Mouse (Mus musculus) testis, adult 2 months (tissue): ENCODE measurements around the gene Msmp. TPM values are rescaled to one million over a fixed set of nuclear protein-coding genes. Genes with fewer than 3 reads are reported as not detected.
"Not testable (repeated sequence)": the region's sequence is repeated elsewhere in the genome, so short reads cannot be mapped to it uniquely, and the experiment has no call there.

Source experiments
- H3K27ac ChIP-seq: fragments of 200-500 bp; 2 replicates; pipeline ENCODE4 v1.5.1; 2012; ENCODE audit warnings: low read depth, low read length; ENCODE audit not compliant: control insufficient read depth, insufficient read depth
- H3K27me3 ChIP-seq: fragments of 200-500 bp; 2 replicates; pipeline ENCODE4 v1.6.1; 2012; ENCODE audit warnings: mild to moderate bottlenecking, low read length, moderate library complexity; ENCODE audit not compliant: control insufficient read depth, insufficient read depth
- H3K36me3 ChIP-seq: fragments of 200-500 bp; 2 replicates; pipeline ENCODE4 v1.6.1; 2012; ENCODE audit warnings: mild to moderate bottlenecking, low read length; ENCODE audit not compliant: control insufficient read depth, insufficient read depth
- H3K4me1 ChIP-seq: fragments of 200-500 bp; 2 replicates; pipeline ENCODE4 v1.6.1; 2012; ENCODE audit warnings: low read length; ENCODE audit not compliant: control insufficient read depth, insufficient read depth
- H3K4me3 ChIP-seq: fragments of 200-500 bp; 2 replicates; pipeline ENCODE4 v1.5.1; 2012; ENCODE audit warnings: low read depth, mild to moderate bottlenecking, low read length, moderate library complexity, mixed read lengths; ENCODE audit not compliant: control insufficient read depth
- CTCF ChIP-seq: fragments of 200-500 bp; IDR thresholded peaks from 2 replicates; pipeline ENCODE4 v1.5.1; 2012; ENCODE audit warnings: low read depth, mild to moderate bottlenecking, inconsistent platforms, low read length, moderate library complexity; ENCODE audit not compliant: control insufficient read depth, insufficient read depth, insufficient replicate concordance
- POLR2A ChIP-seq: fragments of 200-500 bp; IDR thresholded peaks from 2 replicates; pipeline ENCODE4 v1.6.1; 2012; ENCODE audit warnings: low read depth, mild to moderate bottlenecking, inconsistent platforms, low read length, moderate library complexity; ENCODE audit not compliant: control insufficient read depth
- polyA plus RNA-seq: library from polyadenylated mRNA; depleted of rRNA; stranded (reverse); fragments of >200 nt; gene quantifications from 2 replicates; pipeline ENCODE4 v1.2.3, GENCODE M21; 2012

Msmp gene
- polyA plus RNA-seq, 1 experiment, result 1.1 TPM

DNA sequence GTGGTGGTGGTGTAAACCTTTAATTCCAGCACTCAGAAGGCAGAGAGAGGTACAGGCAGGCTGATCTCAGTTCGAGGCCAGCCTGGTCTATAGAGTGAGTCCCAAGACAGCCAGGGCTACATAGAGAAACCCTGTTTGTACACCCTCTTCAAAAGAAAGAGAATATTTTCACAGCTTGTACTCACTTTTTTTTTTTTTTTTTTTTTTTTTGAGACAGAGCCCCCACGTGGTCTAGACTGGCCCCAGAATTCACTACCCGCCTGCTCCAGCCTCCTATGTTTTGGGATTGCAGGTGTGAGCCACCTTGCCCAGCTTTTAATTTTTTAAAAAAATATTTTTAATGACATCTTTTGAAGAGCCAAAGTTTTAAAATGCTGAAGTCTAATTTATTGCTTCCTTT lies 19.8 kb upstream of the Msmp start:
- H3K27me3 ChIP-seq, result no peaks in the 10 kb centered on the region
- H3K27ac ChIP-seq, result no peak overlapping the region
- H3K4me1 ChIP-seq, result no peaks in the 10 kb centered on the region
- no peak overlapping the region for H3K4me3 ChIP-seq
- TF ChIP-seq POLR2A, result no peak
- no peaks in the 10 kb centered on the region for H3K36me3 ChIP-seq

DNA sequence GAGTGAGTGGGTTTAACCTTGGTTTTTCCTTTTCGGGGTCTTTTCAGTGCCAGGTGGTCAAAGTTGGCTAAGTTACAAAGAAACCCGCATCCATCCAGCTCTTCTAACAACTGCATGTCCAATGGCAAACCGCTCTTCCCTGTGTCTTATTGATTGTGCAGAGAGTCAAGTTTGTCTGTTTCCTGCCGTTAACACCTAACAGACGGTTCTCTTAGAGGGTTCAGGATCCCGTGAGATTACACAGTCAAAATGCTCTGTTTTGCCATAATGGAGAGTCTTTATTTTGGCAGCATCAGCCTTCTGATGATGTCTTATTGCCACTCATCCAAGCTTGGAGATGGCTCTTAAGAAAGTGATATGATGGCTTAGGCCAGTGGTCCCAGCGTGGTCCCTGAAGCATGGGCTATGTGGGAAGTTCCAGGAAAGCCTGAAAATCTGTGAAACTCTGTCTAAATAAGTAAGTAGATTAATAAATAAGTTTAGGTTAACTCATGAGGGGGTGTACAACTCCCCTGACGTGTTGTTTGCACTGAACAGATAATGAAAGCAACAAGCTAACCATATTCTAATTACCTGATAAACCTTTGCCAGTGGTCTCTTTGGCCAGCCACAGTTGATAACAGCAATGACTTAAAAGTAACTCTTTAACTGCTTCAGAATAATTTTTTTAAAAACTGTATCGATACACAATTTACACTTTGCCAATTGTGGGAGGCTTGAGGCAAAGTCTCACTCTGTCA lies 16.1 kb upstream of the Msmp start:
- no peaks in the 10 kb centered on the region for H3K36me3 ChIP-seq
- TF ChIP-seq CTCF (no peak), POLR2A (no peak)
- H3K4me3 ChIP-seq, result no peak overlapping the region
- H3K27ac ChIP-seq, result no peak overlapping the region
- no peaks in the 10 kb centered on the region for H3K27me3 ChIP-seq
- no peaks in the 10 kb centered on the region for H3K4me1 ChIP-seq

DNA sequence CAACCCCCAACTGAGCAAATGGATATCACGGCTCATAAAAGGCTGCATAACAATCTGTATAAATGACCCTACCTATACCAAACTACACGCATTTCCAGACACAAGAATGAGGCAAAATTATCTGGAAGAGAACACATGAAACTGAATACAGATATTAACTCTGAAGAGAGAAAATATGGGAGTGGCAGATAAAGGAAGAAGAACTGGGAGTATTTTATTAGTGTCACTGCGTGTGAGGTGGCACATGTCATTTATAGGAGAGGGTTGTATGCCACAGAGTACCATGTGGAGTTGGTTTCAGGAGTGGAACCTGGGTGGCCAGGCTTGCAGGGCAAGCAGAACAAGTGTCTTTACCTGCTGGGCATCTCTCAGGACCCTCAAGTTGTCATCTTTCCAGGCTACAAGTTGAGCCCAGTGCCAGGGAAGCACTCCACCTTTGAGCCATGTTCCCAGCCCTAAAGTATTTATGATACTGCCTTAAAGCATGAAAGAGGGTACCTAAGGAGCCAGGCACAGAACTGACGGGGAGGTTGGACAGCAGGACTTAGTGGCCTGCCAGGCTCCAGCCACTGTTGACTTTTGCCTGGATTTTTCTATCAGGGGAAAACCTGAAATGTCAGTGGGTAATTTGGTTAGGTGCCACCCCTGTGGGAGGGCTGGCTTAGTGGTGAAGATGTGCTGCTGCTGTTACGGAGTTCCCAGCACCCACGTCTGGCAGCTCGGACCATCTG lies 14.5 kb upstream of the Msmp start:
- TF ChIP-seq CTCF, result no peak
- Histone ChIP-seq H3K4me1 (no peaks in the 10 kb centered on the region), H3K36me3 (no peaks in the 10 kb centered on the region), H3K4me3 (no peak overlapping the region), H3K27ac (no peak overlapping the region), H3K27me3 (no peaks in the 10 kb centered on the region)

DNA sequence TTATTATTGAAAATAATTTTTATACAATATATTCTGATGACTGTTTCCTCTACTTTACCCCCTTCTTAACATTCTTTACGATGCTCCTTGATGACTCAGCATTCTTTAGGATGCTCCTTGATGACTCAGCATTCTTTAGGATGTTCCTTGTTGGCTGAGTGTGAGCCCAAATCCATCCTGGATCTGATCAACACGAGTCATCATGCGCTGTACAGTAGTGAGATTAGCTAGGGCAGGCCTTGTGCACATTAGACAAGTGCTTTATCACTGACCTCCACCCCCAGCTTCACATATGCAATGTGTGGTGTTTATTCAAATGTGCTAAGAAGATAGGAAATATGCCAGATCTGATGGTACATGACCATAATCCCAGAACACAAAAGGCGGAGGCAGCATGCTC lies 13.9 kb upstream of the Msmp start:
- Histone ChIP-seq H3K36me3 (no peaks in the 10 kb centered on the region), H3K27me3 (no peaks in the 10 kb centered on the region), H3K4me3 (no peak overlapping the region), H3K27ac (no peak overlapping the region), H3K4me1 (no peaks in the 10 kb centered on the region)
- TF ChIP-seq POLR2A, result no peak
- TF ChIP-seq CTCF, result no peak

DNA sequence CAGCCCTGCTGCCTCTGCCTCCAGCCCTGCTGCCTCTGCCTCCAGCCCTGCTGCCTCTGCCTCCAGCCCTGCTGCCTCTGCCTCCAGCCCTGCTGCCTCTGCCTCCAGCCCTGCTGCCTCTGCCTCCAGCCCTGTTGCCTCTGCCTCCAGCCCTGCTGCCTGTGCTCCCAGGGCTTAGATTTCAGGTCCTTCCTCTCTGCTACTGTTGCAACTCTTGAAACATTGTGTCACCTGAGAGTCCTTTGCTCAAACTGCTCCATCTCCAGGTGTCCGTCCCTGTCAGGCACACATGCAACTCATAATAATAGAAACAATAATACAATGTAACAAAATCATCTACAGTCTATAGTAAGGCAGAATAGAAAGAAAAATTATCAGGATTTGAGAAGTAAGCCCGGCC lies 12.3 kb upstream of the Msmp start:
- H3K4me3 ChIP-seq, H3K36me3 ChIP-seq, H3K27me3 ChIP-seq, H3K4me1 ChIP-seq, H3K27ac ChIP-seq: not testable (repeated sequence)

DNA sequence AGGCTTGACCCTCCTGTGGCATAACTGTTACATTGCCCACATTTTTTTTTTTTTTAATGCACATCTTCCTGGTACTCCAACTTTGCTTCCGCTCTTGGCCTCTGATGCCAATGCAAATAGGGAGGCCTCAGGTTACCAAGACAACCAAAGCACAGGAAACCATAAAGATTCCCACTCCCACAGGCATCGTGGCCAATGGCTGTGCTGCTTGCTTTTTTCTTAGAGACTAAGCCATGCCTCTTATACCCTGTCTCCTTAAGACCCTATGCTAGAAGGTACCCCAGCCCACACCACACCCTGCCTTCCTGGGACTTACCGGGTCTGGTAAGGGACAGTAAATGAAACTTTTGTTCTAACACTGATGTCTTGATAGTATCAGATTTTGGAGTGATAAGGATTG lies 9.2 kb upstream of the Msmp start:
- Histone ChIP-seq H3K36me3 (no peaks in the 10 kb centered on the region), H3K4me1 (no peaks in the 10 kb centered on the region), H3K4me3 (no peak overlapping the region), H3K27me3 (no peaks in the 10 kb centered on the region), H3K27ac (no peak overlapping the region)
- TF ChIP-seq CTCF (no peak), POLR2A (no peak)

DNA sequence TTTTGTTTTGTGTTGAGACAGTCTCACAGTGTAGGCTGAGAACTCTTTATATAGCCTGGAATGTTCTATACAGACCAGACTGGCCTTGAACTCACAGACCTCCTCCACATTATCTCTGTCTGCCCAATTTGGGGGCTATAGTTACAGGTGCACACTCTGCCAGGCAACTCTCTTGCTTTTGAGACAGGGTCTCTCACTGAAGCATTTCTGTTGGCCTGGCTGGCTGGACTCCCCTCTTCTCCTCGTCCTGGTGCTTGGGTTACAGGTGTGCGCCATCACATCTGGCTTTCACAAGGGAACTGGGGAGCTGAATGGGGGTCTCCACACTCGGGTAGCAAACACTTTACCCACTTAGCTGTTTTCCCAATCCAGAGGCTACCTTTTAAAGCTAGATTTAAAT lies 7.7 kb upstream of the Msmp start:
- TF ChIP-seq POLR2A (no peak), CTCF (no peak)
- Histone ChIP-seq H3K36me3 (no peaks in the 10 kb centered on the region; the same call in 1 of the 2 replicates), H3K4me1 (no peaks in the 10 kb centered on the region), H3K4me3 (no peak overlapping the region), H3K27me3 (no peaks in the 10 kb centered on the region), H3K27ac (no peak overlapping the region)

DNA sequence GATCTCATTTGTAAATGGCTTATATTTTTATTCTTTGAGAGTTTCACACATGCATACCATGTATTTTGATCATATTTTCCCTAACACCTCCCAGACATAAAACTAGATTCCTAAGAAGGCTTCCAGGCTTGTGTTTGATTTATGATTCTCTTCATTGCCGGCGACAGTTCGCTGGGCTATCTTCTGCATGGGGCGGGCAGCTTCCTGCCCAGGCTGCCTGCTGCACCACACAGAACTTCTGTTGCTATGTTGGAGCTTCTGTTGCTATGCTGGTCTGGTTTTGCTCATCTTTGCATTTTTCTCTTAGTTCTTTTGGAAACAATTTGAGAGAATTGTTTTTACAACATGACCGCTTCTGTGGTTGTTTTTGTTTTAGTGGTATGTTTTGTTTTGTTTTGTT lies 7.2 kb upstream of the Msmp start:
- Histone ChIP-seq H3K36me3 (no peaks in the 10 kb centered on the region; the same call in 1 of the 2 replicates), H3K27ac (no peak overlapping the region), H3K27me3 (no peaks in the 10 kb centered on the region), H3K4me1 (no peaks in the 10 kb centered on the region; the same call in 1 of the 2 replicates), H3K4me3 (no peak overlapping the region)
- TF ChIP-seq POLR2A (no peak), CTCF (no peak)
